Mouse (Mus musculus) intestine, embryonic 15.5 days (tissue): ENCODE data around the gene Snrnp35. TPM values are rescaled to one million over a fixed set of nuclear protein-coding genes. Genes with fewer than 3 reads are reported as not detected.
A peak's percentile ranks its signal among the peaks of the same experiment; 100 is the strongest.

ENCODE experiments used
- ATAC-seq: fragments of 200-750 bp; cut with Nextera tagmentation; 2 replicates; pipeline ENCODE4 v1.8.0; 2017; ENCODE audit warnings: moderate TSS enrichment, moderate library complexity
- H3K27ac ChIP-seq: fragments of 300-500 bp; sonication (generic); 2 replicates; pipeline ENCODE4 v1.5.1; 2015; ENCODE audit warnings: mild to moderate bottlenecking, inconsistent platforms
- H3K27me3 ChIP-seq: fragments of 300-500 bp; sonication (generic); replicated peaks from 2 replicates; pipeline ENCODE4 v1.6.1; 2015; ENCODE audit warnings: inconsistent platforms
- H3K36me3 ChIP-seq: fragments of 300-500 bp; sonication (generic); 2 replicates; pipeline ENCODE4 v1.6.1; 2015; ENCODE audit warnings: inconsistent platforms
- H3K4me1 ChIP-seq: fragments of 300-500 bp; sonication (generic); replicated peaks from 2 replicates; pipeline ENCODE4 v1.6.1; 2015; ENCODE audit warnings: inconsistent platforms
- H3K4me2 ChIP-seq: fragments of 300-500 bp; sonication (generic); replicated peaks from 2 replicates; pipeline ENCODE4 v1.6.1; 2015; ENCODE audit warnings: mild to moderate bottlenecking, inconsistent platforms
- H3K4me3 ChIP-seq: fragments of 300-500 bp; sonication (generic); replicated peaks from 2 replicates; pipeline ENCODE4 v1.5.1; 2015; ENCODE audit warnings: inconsistent platforms
- H3K9ac ChIP-seq: fragments of 300-500 bp; sonication (generic); 2 replicates; pipeline ENCODE4 v1.6.1; 2015; ENCODE audit warnings: inconsistent platforms
- H3K9me3 ChIP-seq: fragments of 300-500 bp; sonication (generic); 2 replicates; pipeline ENCODE4 v1.6.1; 2016; ENCODE audit warnings: inconsistent platforms
- WGBS: fragments of 180-500 bp; shearing (Covaris S2); methylation state at CpG from one replicate; pipeline ENCODE4 v1.1.7; 2015; 5-methylcytosine and 5-hydroxymethylcytosine counted together
- polyA plus RNA-seq: library from polyadenylated mRNA; unstranded; fragments of >200 nt; fragmentation: Nextera tagmentation; extraction: Ambion mirVana; gene quantifications from 2 replicates; pipeline ENCODE4 v1.2.1, GENCODE M21; 2015

The Snrnp35 gene
- 21.4 and 23.6 TPM in 2 replicates for polyA plus RNA-seq

DNA sequence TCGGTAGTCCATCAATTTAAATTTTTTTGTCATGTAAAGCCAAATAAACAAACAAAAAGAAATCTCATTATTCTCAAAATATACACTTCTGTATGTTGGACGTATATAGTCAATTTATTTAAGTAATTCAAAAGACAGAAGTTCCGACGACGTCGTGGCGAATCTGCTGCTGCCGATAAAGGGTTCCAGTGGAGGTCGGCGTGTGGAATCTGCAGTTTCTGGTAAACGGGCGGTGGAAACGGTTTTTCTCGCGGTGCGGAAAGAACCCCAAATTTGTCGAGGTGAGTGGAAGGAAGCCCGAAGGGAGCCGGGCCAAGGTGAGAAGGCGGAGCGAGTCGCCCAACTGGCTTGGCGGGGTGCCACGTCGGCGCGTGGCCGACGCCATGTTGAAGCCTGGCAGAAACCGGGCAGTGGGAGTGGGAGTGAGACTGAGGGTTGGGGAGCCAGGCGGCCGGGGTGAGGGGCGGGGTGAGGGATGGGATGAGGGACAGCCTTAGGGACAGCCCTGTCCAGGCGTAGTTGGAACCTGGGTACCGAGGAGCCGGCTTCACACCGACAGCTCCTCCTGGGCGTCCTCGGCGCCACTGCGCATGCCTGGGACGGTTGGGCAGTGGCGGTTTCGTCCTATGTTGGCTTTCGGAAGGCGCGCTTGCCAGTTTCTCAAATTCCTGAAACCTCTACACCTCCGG, at the start of gene Snrnp35:
TSS of gene Snrnp35 (plus strand) at position 169 of the 689 bp plus-strand sequence.
- ATAC-seq = peak; percentile 92

DNA sequence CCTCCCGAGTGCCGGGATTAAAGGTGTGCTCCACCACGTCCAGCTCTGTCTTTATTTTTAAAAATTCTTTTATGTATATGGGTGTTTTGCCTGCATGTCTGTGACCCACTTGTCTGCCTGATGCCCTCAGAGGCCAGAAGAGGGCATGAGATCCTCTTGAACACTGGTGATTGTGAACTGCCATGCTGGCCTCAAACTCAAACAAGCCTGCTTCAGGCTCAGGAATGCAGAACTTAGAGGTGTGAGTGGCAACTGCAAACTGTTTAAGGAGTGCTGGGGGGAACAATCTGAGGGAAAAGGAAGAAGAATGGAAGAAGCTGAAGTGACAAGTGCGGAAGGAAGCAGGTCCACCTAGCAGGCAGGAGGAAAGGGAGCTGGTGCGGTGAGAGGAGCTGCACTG, 44.7 kb upstream of the Snrnp35 start:
- 86% methylated on average over 5 of the region's 5 CpGs for WGBS
- H3K27me3 ChIP-seq = no peaks in the 10 kb centered on the region
- H3K9ac ChIP-seq = no peak overlapping the region
- no peak overlapping the region for H3K4me2 ChIP-seq
- no peaks in the 10 kb centered on the region; the same call in 1 of the 2 replicates for H3K4me1 ChIP-seq
- H3K27ac ChIP-seq = peak overlapping the region; percentile 17; the same call in 1 of the 2 replicates
- H3K4me3 ChIP-seq = no peak overlapping the region
- H3K9me3 ChIP-seq = no peaks in the 10 kb centered on the region
- ATAC-seq = no peak
- H3K36me3 ChIP-seq = no peaks in the 10 kb centered on the region

More for the DNA sequence above, at the start of gene Snrnp35:
- peak within 1 kb of the TSS; percentile 74 for H3K9ac ChIP-seq
- peak within 1 kb of the TSS; percentile 99 for H3K27ac ChIP-seq
- no peaks in the 10 kb centered on the region for H3K9me3 ChIP-seq
- peak within 1 kb of the TSS; percentile 55 for H3K4me3 ChIP-seq
- no peaks in the 10 kb centered on the region for H3K27me3 ChIP-seq
- H3K4me2 ChIP-seq = peak within 1 kb of the TSS; percentile 70
- H3K36me3 ChIP-seq = no peaks in the 10 kb centered on the region
- WGBS = under 1% methylated on average over 48 of the region's 48 CpGs
- peaks cover 8% of the 10 kb centered on the region for H3K4me1 ChIP-seq

DNA sequence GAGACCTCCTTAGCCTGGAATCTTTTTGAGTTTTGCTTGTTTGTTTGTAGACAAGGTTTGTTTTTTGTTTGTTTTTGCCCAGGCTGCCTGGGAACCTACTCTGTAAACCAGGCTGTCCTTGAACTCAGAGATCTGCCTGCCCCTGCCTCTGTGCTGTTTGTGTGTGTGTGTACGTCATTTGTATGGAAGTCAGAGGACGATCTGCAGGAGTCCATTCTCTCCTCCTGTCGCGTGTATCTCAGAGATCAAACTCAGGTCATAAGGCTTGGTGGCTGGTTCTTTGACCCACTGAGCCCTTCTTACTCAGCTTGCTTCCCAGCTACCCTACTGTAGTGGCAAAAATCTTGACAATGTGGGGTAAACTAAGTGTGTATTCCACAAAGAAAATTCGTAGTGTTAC, 44.2 kb upstream of the Snrnp35 start:
- peak overlapping the region; percentile 95 for H3K4me2 ChIP-seq
- 56% methylated on average over 5 of the region's 5 CpGs for WGBS
- ATAC-seq = no peak
- H3K9ac ChIP-seq = no peak overlapping the region
- no peak overlapping the region for H3K4me3 ChIP-seq
- no peaks in the 10 kb centered on the region; the same call in 1 of the 2 replicates for H3K4me1 ChIP-seq
- H3K27me3 ChIP-seq = no peaks in the 10 kb centered on the region
- 0 out of 2 replicates have a peak overlapping the region, but pooled peaks have one; percentile 41 for H3K27ac ChIP-seq
- no peaks in the 10 kb centered on the region for H3K36me3 ChIP-seq
- no peaks in the 10 kb centered on the region for H3K9me3 ChIP-seq

DNA sequence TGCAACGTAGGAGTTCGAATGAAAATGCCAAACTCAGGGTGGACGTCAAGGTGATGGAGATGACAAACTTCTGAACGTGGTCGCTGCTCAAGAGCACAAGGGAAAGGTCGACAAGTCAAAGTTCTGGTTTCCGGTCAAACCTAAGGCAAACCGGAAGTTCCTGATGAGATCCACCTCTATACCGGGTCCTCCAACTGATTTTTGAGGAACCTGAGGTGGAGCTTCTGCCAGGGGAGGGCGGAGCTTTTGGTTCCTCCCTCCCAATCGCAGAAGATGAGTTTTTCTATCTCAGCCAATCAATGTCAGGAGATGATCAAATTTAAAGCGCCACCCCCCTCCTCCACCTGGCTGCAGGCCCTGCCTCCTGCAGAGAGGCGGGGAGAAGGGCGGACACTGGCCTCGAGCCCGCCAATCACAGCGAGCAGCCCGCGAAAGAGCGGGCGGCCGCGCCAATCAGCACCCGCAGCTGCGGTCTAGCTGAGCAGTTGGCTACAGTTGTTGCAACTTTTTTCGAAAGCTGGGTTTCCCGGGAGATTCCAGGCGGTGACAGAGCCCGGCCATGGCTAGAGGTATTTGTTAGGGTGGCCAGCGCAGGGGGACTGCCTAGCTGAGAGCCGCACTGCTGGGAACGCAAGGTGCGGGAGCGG, 43.4 kb upstream of the Snrnp35 start, which contains the start of gene Kmt5a:
TSS of gene Kmt5a (plus strand) at position 484 of the 647 bp plus-strand sequence.
- H3K4me2 ChIP-seq = peak within 1 kb of the TSS; percentile 95
- peak within 1 kb of the TSS; percentile 61 for H3K4me3 ChIP-seq
- peak within 1 kb of the TSS; percentile 68 for H3K9ac ChIP-seq
- H3K36me3 ChIP-seq = no peaks in the 10 kb centered on the region
- peak; percentile 99 for ATAC-seq
- H3K4me1 ChIP-seq = peaks cover 3% of the 10 kb centered on the region
- no peaks in the 10 kb centered on the region for H3K9me3 ChIP-seq
- peak within 1 kb of the TSS; percentile 87 for H3K27ac ChIP-seq
- under 1% methylated on average over 34 of the region's 34 CpGs for WGBS
- no peaks in the 10 kb centered on the region for H3K27me3 ChIP-seq

DNA sequence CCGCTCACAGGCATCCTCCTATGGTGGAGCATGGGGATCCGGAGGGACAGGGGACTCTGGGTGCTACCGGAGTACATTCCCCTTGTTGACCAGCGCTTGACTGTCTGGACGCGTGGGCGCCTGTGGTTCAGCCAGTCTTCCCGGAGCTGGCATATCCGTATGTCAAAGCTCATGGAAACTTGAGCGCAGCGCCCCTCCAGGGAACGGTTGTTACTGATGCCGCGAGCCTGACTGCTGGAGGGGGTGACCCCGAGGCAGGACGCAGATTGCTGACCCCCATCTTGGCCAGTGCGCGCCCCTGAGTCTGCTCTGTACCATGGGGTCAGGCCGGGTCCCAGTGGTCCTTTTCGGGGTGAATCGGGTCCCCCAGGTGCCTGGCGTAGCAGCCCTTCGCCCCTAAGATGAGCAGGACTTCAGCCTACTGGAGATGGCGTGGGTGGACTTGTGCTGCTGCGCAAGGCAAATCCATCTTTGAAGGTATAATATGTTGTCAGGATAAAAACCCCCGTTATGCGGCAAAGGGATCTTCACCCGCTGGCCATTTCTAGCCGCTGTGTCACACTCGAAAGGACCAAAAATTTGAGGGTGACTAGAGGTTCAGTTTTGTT, 42.7 kb upstream of the Snrnp35 start:
- Histone ChIP-seq H3K4me2 (peak overlapping the region; percentile 95), H3K27me3 (no peaks in the 10 kb centered on the region), H3K27ac (peak overlapping the region; percentile 87), H3K36me3 (no peaks in the 10 kb centered on the region), H3K4me1 (peaks cover 8% of the 10 kb centered on the region), H3K9ac (peak overlapping the region; percentile 68), H3K9me3 (no peaks in the 10 kb centered on the region), H3K4me3 (peak overlapping the region; percentile 61)
- under 1% methylated on average over 30 of the region's 30 CpGs for WGBS
- peak; percentile 59; the same call in 1 of the 2 replicates for ATAC-seq

DNA sequence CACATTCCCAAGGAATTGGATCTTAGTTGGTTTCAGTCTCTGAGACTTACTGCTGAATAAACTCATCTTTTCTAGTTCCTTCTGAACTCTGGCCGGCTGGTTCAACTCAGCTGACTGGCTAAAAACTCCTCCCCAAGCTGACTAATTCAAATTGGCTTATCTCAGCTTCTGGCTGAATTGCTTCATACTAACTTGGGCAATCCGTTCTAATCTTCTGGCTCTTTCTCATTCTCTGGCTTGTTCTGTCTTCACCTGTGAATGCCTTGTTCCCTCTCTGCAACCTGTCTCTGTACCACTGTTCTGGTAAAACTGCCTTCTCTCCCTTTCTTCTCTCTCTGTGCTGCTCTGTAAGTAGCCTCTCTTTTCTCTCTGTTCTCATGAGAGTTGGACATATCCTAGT, 40.3 kb upstream of the Snrnp35 start:
- H3K4me1 ChIP-seq = peaks cover 22% of the 10 kb centered on the region
- ATAC-seq = no peak
- H3K27me3 ChIP-seq = no peaks in the 10 kb centered on the region
- no peak overlapping the region for H3K27ac ChIP-seq
- H3K4me2 ChIP-seq = no peak overlapping the region
- no peak overlapping the region for H3K9ac ChIP-seq
- WGBS = 73% methylated on average over 2 of the region's 2 CpGs
- H3K4me3 ChIP-seq = no peak overlapping the region
- no peaks in the 10 kb centered on the region for H3K9me3 ChIP-seq
- H3K36me3 ChIP-seq = 0 out of 2 replicates have a peak, but pooled peaks cover 5% of the 10 kb centered on the region

DNA sequence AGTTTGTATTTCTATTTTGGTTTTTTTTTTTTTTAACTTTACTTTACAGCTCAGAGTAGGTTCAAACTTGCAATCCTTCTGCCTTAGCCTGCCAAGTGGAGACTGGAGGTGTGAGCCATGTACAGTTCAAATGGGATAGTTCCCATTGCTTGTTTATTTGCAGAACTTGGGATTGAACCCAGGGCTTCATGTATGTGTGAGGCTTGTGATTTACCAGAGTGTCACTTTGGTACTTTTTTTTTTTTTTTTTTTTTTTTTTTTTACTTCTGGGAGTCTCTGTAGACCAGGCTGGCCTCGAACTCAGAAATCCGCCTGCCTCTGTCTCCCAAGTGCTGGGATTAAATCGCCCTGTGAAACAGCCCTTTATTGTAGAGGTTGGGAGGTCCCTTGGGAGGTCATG, 38.7 kb upstream of the Snrnp35 start:
- peaks cover 15% of the 10 kb centered on the region for H3K36me3 ChIP-seq
- H3K9me3 ChIP-seq = no peaks in the 10 kb centered on the region
- H3K9ac ChIP-seq = no peak overlapping the region
- no peaks in the 10 kb centered on the region for H3K27me3 ChIP-seq
- H3K4me3 ChIP-seq = 0 out of 2 replicates have a peak overlapping the region, but pooled peaks have one; percentile 85
- H3K4me1 ChIP-seq = peaks cover 28% of the 10 kb centered on the region
- H3K4me2 ChIP-seq = 0 out of 2 replicates have a peak overlapping the region, but pooled peaks have one; percentile 93
- no peak for ATAC-seq
- 64% methylated on average over 3 of the region's 3 CpGs for WGBS
- peak overlapping the region; percentile 90; the same call in 1 of the 2 replicates for H3K27ac ChIP-seq

DNA sequence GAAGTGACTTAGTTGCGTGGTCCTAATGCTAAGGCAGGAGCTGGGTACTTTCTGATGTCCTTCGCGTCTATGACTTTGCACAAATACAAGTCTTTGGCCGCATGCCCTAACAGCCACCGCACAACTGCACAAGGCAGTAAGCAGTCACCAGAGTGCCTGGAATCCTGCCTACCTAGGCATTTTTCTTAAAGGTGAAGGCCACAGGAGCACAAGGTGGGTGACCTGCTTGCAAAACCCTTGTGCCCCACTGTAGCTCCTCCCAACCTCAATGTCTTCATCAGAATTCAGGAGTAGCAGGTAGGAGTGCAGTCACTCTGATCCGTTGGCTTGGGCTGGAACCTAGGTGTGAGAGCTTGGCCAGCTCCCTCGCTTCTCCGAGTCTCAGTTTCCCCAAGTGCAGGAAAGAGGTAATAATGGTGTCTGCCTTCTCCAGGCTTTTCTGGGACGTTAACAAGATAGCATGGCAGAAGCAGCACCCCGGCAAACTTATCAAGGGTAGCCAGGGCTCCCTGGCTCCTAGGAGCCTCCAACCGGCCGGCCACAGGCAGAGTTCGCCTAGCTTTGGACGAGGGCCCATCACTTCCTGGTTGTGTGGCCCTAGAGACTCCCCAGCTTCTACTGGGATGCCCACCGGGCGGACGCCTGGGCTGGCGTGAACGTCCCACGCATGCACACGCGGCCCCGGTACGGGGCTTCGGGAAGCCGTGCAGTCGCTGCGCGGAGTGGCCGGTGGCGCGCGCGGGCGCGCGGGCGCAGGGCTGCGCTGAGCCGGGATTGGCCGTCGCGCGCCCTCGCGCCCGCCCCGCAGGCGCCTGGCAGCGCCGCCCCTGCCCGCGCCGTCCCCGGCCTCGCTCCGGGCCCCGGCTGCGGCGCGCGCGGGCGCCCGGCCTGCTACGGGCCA, 38.0 kb upstream of the Snrnp35 start:
- WGBS = 3% methylated on average over 64 of the region's 66 CpGs
- Histone ChIP-seq H3K27ac (peak overlapping the region; percentile 93), H3K4me2 (peak overlapping the region; percentile 93), H3K4me3 (peak overlapping the region; percentile 85), H3K9me3 (no peaks in the 10 kb centered on the region), H3K9ac (peak overlapping the region; percentile 82), H3K4me1 (peaks cover 33% of the 10 kb centered on the region), H3K27me3 (no peaks in the 10 kb centered on the region), H3K36me3 (peaks cover 21% of the 10 kb centered on the region)
- peak; percentile 86 for ATAC-seq

DNA sequence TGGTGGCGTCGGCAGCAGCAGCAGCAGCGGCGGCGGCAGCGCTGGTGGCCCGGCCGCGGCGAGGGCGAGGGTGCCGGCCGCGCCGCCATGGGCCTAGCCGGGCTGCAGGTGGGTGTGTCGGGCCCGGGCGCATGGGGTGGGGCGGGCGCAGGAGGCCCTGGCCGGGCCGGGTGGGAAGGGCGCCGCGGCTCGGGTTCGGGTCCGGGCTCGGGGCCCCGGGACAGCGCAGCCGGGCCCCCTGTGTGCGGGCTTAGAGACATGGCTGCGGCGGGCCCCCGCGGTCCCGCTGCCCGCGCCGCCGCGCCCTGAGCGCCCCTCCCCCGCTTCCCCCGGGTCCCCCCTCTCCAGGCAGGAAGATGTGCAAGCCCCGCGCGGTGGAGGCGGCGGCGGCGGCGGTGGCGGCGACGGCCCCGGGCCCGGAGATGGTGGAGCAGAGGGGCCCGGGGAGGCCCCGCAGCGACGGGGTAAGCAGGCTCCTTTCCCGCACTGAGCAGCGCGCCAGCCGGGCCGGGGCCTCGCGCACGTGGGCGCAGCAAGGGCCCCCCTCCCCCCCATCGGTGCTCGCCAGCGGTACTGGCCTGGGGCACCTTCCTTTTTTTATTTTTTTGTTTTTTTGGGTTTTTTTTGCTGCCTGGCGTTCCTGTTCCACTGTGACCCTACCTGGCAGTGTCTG, 37.2 kb upstream of the Snrnp35 start:
- H3K27me3 ChIP-seq = no peaks in the 10 kb centered on the region
- peak; percentile 72 for ATAC-seq
- H3K4me3 ChIP-seq = peak overlapping the region; percentile 85
- peak overlapping the region; percentile 82 for H3K9ac ChIP-seq
- peak overlapping the region; percentile 93 for H3K27ac ChIP-seq
- peak overlapping the region; percentile 93 for H3K4me2 ChIP-seq
- peaks cover 26% of the 10 kb centered on the region for H3K36me3 ChIP-seq
- H3K9me3 ChIP-seq = no peaks in the 10 kb centered on the region
- WGBS = under 1% methylated on average over 38 of the region's 77 CpGs
- peaks cover 37% of the 10 kb centered on the region for H3K4me1 ChIP-seq

DNA sequence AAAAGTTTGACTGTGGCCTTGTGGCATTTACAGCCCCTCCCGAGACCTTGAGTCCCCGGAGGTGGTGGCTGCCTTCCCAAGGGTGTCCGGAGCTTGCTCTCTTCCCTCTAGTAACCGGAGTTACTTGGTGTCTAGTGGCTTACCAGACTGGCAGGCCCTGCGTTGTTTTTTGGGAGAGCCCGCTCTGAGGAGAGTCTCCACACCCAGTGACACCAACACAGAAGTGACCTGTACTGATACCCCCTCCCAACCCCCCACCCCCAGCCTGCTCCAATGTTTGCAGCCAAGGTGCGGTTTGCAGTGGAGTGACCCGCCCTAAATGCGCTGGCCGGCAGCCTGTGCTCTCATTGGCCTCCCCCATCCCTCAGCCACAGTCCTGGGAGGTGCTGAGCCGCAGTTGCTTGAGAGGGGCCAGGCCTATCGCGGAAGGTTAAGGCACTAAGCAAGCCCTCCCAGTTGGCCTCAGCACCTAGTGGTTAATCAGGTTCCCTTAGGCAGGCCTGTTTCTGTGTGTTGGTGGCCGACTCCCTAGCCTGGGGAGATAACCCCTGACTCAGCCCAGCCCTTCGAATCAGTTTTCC, 36.5 kb upstream of the Snrnp35 start:
- peak overlapping the region; percentile 93 for H3K4me2 ChIP-seq
- H3K4me3 ChIP-seq = peak overlapping the region; percentile 85
- peak overlapping the region; percentile 82 for H3K9ac ChIP-seq
- peaks cover 26% of the 10 kb centered on the region for H3K36me3 ChIP-seq
- ATAC-seq = peak; percentile 79
- 2% methylated on average over 15 of the region's 15 CpGs for WGBS
- H3K4me1 ChIP-seq = peaks cover 37% of the 10 kb centered on the region
- peak overlapping the region; percentile 93 for H3K27ac ChIP-seq
- no peaks in the 10 kb centered on the region for H3K27me3 ChIP-seq
- H3K9me3 ChIP-seq = no peaks in the 10 kb centered on the region

DNA sequence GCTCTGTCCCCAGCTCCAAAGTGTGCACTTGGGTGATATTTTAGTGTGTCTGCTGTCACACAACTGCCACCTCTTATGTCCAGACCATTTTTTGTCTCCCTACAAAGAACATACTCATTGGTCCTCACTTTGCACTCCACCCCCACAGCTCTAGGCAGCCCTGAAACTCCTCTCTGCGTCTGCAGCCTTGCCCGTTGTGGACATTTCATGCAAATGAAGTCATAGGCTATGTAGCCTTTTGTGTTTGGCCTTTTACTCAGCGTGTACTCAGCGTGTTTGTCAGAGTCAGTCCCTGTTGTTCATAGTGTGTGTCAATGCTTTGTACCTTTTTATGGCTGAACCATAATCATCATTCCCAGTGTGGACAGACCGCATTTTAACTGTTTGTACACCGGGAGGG, 33.4 kb upstream of the Snrnp35 start:
- peaks cover 50% of the 10 kb centered on the region for H3K36me3 ChIP-seq
- H3K4me3 ChIP-seq = peak overlapping the region; percentile 11; the same call in 1 of the 2 replicates
- peak overlapping the region; percentile 34; the same call in 1 of the 2 replicates for H3K27ac ChIP-seq
- no peaks in the 10 kb centered on the region for H3K27me3 ChIP-seq
- peak overlapping the region; percentile 45 for H3K4me2 ChIP-seq
- H3K9me3 ChIP-seq = no peaks in the 10 kb centered on the region
- peaks cover 39% of the 10 kb centered on the region for H3K4me1 ChIP-seq
- ATAC-seq = no peak
- peak overlapping the region; percentile 8; the same call in 1 of the 2 replicates for H3K9ac ChIP-seq
- 52% methylated on average over 6 of the region's 6 CpGs for WGBS
